Mouse (Mus musculus): ENCODE data around the gene Psmb5. TPM values are rescaled to one million over a fixed set of nuclear protein-coding genes. Genes with fewer than 3 reads are reported as not detected.

Psmb5 gene
- total RNA-seq, 2 experiments from 2014 or later: 51.1 to 145 TPM

Other genes with a start within 250 kb of the Psmb5 start
- 13.1 and 19.3 TPM in 2 replicates for gene Slc7a7, start 200.2 kb downstream of the Psmb5 start, total RNA-seq (2015)
- 15.9 and 16.7 TPM in 2 replicates for gene Slc7a7, start 200.2 kb downstream of the Psmb5 start, total RNA-seq (2017)
- gene Mrpl52, start 191.1 kb downstream of the Psmb5 start, total RNA-seq (2015): 129 and 145 TPM in 2 replicates
- gene Mrpl52, start 191.1 kb downstream of the Psmb5 start, total RNA-seq (2017): 71.4 and 81.6 TPM in 2 replicates
- gene Mmp14, start 186.4 kb downstream of the Psmb5 start, total RNA-seq (2015): 0.66 and 1.1 TPM in 2 replicates
- gene Mmp14, start 186.4 kb downstream of the Psmb5 start, total RNA-seq (2017): 0.61 TPM in 1 of 2 replicates, not detected in the other
- 29.9 and 31.2 TPM in 2 replicates for gene Lrp10, start 153.9 kb downstream of the Psmb5 start, total RNA-seq (2015)
- gene Lrp10, start 153.9 kb downstream of the Psmb5 start, total RNA-seq (2017): 46.9 and 51.7 TPM in 2 replicates
- not detected in 2 replicates for gene Rem2, start 141.9 kb downstream of the Psmb5 start, total RNA-seq (2015)
- gene Rem2, start 141.9 kb downstream of the Psmb5 start, total RNA-seq (2017): not detected in 2 replicates
- 14.7 and 26.0 TPM in 2 replicates for gene Prmt5, start 100.5 kb downstream of the Psmb5 start, total RNA-seq (2015)
- gene Prmt5, start 100.5 kb downstream of the Psmb5 start, total RNA-seq (2017): 15.3 and 22.6 TPM in 2 replicates
- 43.9 and 48.7 TPM in 2 replicates for gene Haus4, start 63.4 kb downstream of the Psmb5 start, total RNA-seq (2015)
- gene Haus4, start 63.4 kb downstream of the Psmb5 start, total RNA-seq (2017): 50.6 and 51.6 TPM in 2 replicates
- gene Ajuba, start 40.5 kb downstream of the Psmb5 start, total RNA-seq (2015): 0.11 and 0.54 TPM in 2 replicates
- gene Ajuba, start 40.5 kb downstream of the Psmb5 start, total RNA-seq (2017): 0.57 and 0.73 TPM in 2 replicates
- 4.3 and 4.8 TPM in 2 replicates for gene 4931414P19Rik, start 12.0 kb downstream of the Psmb5 start, total RNA-seq (2015)
- 4.1 and 4.9 TPM in 2 replicates for gene 4931414P19Rik, start 12.0 kb downstream of the Psmb5 start, total RNA-seq (2017)
- not detected in 2 replicates for gene Psmb11, start 3.4 kb upstream of the Psmb5 start, total RNA-seq (2015)
- not detected in 2 replicates for gene Psmb11, start 3.4 kb upstream of the Psmb5 start, total RNA-seq (2017)
- gene Gm17606, start 22.9 kb upstream of the Psmb5 start, total RNA-seq (2015): not detected in 2 replicates
- gene Gm17606, start 22.9 kb upstream of the Psmb5 start, total RNA-seq (2017): not detected in 2 replicates
- 0.27 and 0.78 TPM in 2 replicates for gene Cdh24, start 23.3 kb upstream of the Psmb5 start, total RNA-seq (2015)
- 0.51 and 0.57 TPM in 2 replicates for gene Cdh24, start 23.3 kb upstream of the Psmb5 start, total RNA-seq (2017)
- gene 1700123O20Rik, start 68.2 kb upstream of the Psmb5 start, total RNA-seq (2015): 57.9 and 59.1 TPM in 2 replicates
- 34.3 and 34.8 TPM in 2 replicates for gene 1700123O20Rik, start 68.2 kb upstream of the Psmb5 start, total RNA-seq (2017)
- gene Acin1, start 68.9 kb upstream of the Psmb5 start, total RNA-seq (2015): 99.7 and 131 TPM in 2 replicates
- 173 and 223 TPM in 2 replicates for gene Acin1, start 68.9 kb upstream of the Psmb5 start, total RNA-seq (2017)
- 0.25 and 0.46 TPM in 2 replicates for gene Gm29776, start 80.8 kb upstream of the Psmb5 start, total RNA-seq (2015)
- not detected in 2 replicates for gene Gm29776, start 80.8 kb upstream of the Psmb5 start, total RNA-seq (2017)
- 24.4 and 26.0 TPM in 2 replicates for gene Cebpe, start 94.2 kb upstream of the Psmb5 start, total RNA-seq (2015)
- gene Cebpe, start 94.2 kb upstream of the Psmb5 start, total RNA-seq (2017): 41.9 and 52.8 TPM in 2 replicates
- 9.1 and 14.3 TPM in 2 replicates for gene Slc7a8, start 163.9 kb upstream of the Psmb5 start, total RNA-seq (2015)
- 1.3 and 2.8 TPM in 2 replicates for gene Slc7a8, start 163.9 kb upstream of the Psmb5 start, total RNA-seq (2017)
- not detected in 2 replicates for gene Rnf212b, start 196.1 kb upstream of the Psmb5 start, total RNA-seq (2015)
- gene Rnf212b, start 196.1 kb upstream of the Psmb5 start, total RNA-seq (2017): not detected in 2 replicates

Measured in megakaryocyte, adult 5-6 weeks (primary cell).